Mouse (Mus musculus): Measurements from ENCODE around the gene Zdhhc23.

GRCm38 (mm10) chr16:43980110-43980609 is 569 bp upstream of the Zdhhc23 start:
- TF ChIP-seq CTCF (IDR thresholded peaks at IDR 0.05; ENCODE audit: extremely low read depth, insufficient read length, insufficient replicate concordance, low read depth, low read length): no peak
- TF ChIP-seq POLR2A (IDR thresholded peaks at IDR 0.05; ENCODE audit: low read depth, low read length): no peak

Data from small intestine, adult 2 months (tissue).